Mouse (Mus musculus): ENCODE results near the gene Tet3.
"Not testable (repeated sequence)": the region's sequence is repeated elsewhere in the genome, so short reads cannot be mapped to it uniquely, and the experiment has no call there.

DNA sequence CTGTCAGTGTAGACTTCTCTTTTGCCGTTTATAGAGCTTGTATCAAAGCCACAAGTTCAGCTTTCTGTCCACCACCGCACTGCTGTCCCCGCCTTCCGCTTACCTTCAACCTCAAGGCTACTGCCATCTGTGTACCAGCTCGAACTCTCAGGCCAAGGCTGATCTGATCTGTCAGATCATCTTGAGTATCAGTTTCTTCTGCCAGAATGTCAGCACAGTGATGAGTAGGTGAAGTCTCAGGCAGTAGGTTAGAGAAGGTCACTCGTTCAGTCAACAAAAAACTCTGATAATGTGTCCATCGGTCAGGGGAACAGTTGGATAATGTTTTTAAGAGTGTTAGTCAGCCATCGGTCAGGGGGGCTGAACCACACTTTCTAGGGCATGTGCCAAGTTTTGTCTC is 113.6 kb downstream of the Tet3 start:
- not testable (repeated sequence) for TF ChIP-seq CTCF, EP300 (IDR thresholded peaks at IDR 0.05)
